Mouse (Mus musculus): ENCODE measurements around the gene Ssbp1. TPM values are rescaled to one million over a fixed set of nuclear protein-coding genes. Genes with fewer than 3 reads are reported as not detected.
A peak's percentile ranks its signal among the peaks of the same experiment; 100 is the strongest.

The Ssbp1 gene
- 237 and 245 TPM in 2 replicates for polyA plus RNA-seq (2016; fragmentation: Nextera tagmentation; extraction: Ambion mirVana)

DNA sequence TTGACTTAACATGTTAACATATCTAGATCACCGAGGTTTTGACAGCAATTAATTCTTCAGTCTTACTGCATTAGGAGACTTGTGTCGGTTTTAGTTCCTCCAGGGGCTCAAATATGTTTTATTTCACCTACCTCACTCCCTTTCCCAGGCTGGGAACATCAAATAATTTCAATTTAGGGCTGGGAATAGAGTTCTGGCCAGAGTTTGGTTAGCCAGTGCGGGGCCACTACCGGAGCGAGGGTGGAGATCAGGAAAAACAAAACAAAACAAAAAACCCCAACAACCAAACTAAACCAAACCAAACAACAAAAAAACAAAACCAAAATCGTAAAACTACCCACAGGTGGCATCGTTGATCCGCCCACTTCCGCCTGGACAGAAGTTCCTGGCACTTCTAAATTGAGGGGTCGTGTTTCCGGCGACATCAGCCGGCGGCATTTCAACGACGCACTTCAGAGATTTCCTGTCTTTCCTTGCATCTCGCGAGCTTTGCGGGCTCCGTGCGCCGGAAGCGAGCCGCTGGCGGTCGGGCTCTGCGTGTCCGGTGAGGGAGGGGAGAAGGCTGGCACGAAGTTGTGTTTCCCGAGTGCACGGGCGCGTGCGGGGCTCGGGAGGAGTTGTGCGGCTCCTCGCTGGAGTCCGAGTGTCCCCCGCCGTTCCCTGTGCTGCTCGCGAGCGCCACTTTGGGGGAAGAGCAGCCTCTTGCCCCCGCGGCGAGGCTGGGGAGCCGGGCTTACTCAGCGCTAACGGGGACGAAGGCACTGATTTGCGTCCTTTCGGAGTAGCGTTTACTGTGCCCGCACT is at the start of gene Ssbp1:
TSS of gene Ssbp1 (plus strand) at position 437 of the 804 bp plus-strand sequence.
- no peaks in the 10 kb centered on the region for H3K27me3 ChIP-seq (ENCODE audit: poor library complexity, severe bottlenecking)
- H3K36me3 ChIP-seq (replicated peaks): peaks cover 32% of the 10 kb centered on the region
- peaks cover 24% of the 10 kb centered on the region for H3K4me1 ChIP-seq
- peak within 1 kb of the TSS; percentile 97 for H3K27ac ChIP-seq
- peak; percentile 94 for DNase-seq (ENCODE audit: extremely low spot score, low spot score)
- no peaks in the 10 kb centered on the region for H3K9me3 ChIP-seq
- under 1% methylated on average over 54 of the region's 54 CpGs for WGBS
- peak within 1 kb of the TSS; percentile 82 for H3K4me3 ChIP-seq

GRCm38 (mm10) chr6:40423013-40423412 is 48.1 kb upstream of the Ssbp1 start:
- no peaks in the 10 kb centered on the region for H3K4me1 ChIP-seq
- H3K4me3 ChIP-seq: no peak overlapping the region
- no peaks in the 10 kb centered on the region for H3K27me3 ChIP-seq (ENCODE audit: poor library complexity, severe bottlenecking)
- H3K36me3 ChIP-seq (replicated peaks): peaks cover 24% of the 10 kb centered on the region
- DNase-seq (ENCODE audit: extremely low spot score, low spot score): no peak
- H3K9me3 ChIP-seq: no peaks in the 10 kb centered on the region
- 92% methylated on average over 1 of the region's 1 CpGs for WGBS
- no peak overlapping the region for H3K27ac ChIP-seq

DNA sequence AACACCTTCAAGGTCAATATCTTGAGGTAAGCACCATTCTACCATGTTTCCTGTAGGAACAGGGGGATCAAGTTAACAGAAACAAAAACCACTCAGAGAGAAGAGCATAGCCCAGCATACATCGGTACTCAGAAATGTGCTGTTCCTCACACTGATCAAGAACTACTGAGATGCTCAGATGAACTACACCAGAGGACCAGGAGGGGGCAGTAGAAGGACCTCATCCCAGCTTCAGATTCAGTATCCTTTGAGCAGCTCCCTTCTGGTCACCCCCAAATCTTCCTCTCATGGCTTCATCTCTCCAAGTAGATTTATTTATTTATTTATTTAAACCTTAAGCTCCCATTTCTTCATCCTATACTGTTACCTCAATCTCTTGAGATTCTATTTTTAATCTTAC is 47.4 kb upstream of the Ssbp1 start:
- Histone ChIP-seq H3K36me3 (replicated peaks) (peaks cover 18% of the 10 kb centered on the region), H3K27ac (no peak overlapping the region), H3K4me3 (no peak overlapping the region), H3K9me3 (no peaks in the 10 kb centered on the region), H3K4me1 (no peaks in the 10 kb centered on the region), H3K27me3 (ENCODE audit: poor library complexity, severe bottlenecking) (no peaks in the 10 kb centered on the region)
- 62% methylated on average over 1 of the region's 1 CpGs for WGBS
- no peak for DNase-seq (ENCODE audit: extremely low spot score, low spot score)

DNA sequence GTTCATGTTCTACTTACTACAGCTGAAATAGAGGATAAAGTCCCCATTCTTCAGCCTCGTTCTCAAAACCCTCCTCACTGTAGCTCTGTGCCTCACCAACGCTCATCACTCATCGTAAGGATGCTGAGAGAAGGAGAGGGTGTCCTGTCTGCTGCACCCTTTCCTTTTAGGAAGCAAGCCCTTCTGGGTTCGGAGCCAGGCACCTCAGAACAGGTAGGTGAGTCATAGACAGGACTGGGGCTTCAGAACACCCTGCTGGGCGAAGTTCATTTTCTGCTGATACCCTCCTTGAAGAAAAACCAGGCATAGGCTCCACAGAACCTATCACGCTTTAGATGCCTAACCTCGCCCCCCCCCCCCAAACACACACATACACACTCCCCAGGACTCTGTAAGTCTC is 43.7 kb upstream of the Ssbp1 start:
- H3K4me3 ChIP-seq: no peak overlapping the region
- peaks cover 2% of the 10 kb centered on the region for H3K36me3 ChIP-seq (replicated peaks)
- H3K27me3 ChIP-seq (ENCODE audit: poor library complexity, severe bottlenecking): no peaks in the 10 kb centered on the region
- no peak for DNase-seq (ENCODE audit: extremely low spot score, low spot score)
- H3K4me1 ChIP-seq: peaks cover 12% of the 10 kb centered on the region
- no peak overlapping the region for H3K27ac ChIP-seq
- H3K9me3 ChIP-seq: no peaks in the 10 kb centered on the region
- 90% methylated on average over 7 of the region's 7 CpGs for WGBS

DNA sequence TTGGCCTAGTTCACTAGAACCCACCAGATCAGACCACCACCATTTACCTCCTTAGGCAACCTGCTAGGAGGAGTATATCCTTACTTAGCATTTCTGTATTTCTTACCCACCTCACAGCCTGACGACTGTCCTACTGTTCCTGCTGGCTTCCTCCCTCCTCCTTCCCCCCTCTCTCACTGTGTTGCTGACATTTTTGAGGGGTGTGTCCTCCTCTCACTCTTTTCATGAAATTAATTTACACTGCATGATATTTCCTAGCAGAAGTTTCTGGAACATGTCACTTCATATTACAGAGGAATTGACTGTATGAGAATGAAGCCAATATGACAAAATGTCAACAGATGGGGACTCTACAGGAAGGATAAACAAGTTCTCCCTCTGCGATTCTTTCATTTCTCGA is 42.5 kb upstream of the Ssbp1 start:
- Histone ChIP-seq H3K4me1 (peaks cover 16% of the 10 kb centered on the region), H3K9me3 (no peaks in the 10 kb centered on the region), H3K4me3 (no peak overlapping the region), H3K27ac (no peak overlapping the region), H3K36me3 (replicated peaks) (no peaks in the 10 kb centered on the region), H3K27me3 (ENCODE audit: poor library complexity, severe bottlenecking) (no peaks in the 10 kb centered on the region)
- WGBS: 78% methylated on average over 3 of the region's 3 CpGs
- no peak for DNase-seq (ENCODE audit: extremely low spot score, low spot score)

GRCm38 (mm10) chr6:40429521-40429931 is 41.6 kb upstream of the Ssbp1 start:
- Histone ChIP-seq H3K4me1 (peaks cover 23% of the 10 kb centered on the region), H3K27me3 (ENCODE audit: poor library complexity, severe bottlenecking) (no peaks in the 10 kb centered on the region)
- 68% methylated on average over 4 of the region's 4 CpGs for WGBS

DNA sequence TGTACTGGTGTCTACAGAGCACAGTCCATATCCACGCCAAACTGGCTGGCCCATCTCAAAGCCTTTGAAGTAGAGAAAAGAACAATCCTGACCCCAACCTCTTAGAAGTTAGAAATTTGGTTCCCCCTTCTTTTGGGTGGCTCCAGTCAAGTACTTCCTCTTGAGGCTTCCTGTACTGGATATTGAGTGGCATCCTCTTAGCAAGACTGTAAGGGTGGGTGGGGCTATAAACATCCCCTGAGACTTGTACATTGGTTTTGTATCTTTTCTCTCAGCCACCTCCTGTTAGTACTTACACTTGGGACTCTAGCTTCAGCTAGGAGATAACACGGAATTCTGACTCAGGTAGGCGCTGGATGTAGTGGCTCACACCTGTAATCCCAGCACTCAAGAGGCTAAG is 40.9 kb upstream of the Ssbp1 start:
- peaks cover 29% of the 10 kb centered on the region for H3K4me1 ChIP-seq
- no peaks in the 10 kb centered on the region for H3K36me3 ChIP-seq (replicated peaks)
- no peak overlapping the region for H3K4me3 ChIP-seq
- no peaks in the 10 kb centered on the region for H3K9me3 ChIP-seq
- 83% methylated on average over 3 of the region's 3 CpGs for WGBS
- no peaks in the 10 kb centered on the region for H3K27me3 ChIP-seq (ENCODE audit: poor library complexity, severe bottlenecking)
- no peak for DNase-seq (ENCODE audit: extremely low spot score, low spot score)
- no peak overlapping the region for H3K27ac ChIP-seq

More at GRCm38 (mm10) chr6:40429521-40429931, 41.6 kb upstream of the Ssbp1 start:
- Histone ChIP-seq H3K36me3 (replicated peaks) (no peaks in the 10 kb centered on the region), H3K27ac (no peak overlapping the region), H3K9me3 (no peaks in the 10 kb centered on the region), H3K4me3 (no peak overlapping the region)
- no peak for DNase-seq (ENCODE audit: extremely low spot score, low spot score)

DNA sequence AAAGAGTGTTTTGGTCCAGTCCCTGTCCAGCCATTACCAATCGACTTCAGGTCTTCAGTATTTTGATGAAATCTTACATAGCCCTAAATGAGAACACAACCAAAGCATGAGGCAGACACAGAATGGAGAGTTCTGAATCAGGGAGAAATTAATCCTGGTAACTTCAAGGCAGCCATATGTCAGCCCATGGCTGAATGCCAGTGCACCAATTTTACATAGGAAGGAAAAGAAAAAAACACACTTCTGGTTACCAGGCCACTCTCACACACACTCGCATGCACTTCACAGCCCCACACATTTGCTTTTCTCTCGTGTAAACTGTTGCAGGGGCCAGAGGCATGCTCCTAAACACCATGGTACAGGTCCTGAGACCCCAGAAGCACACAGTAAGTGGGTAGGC is 40.3 kb upstream of the Ssbp1 start:
- 85% methylated on average over 3 of the region's 3 CpGs for WGBS
- no peak for DNase-seq (ENCODE audit: extremely low spot score, low spot score)
- Histone ChIP-seq H3K27ac (no peak overlapping the region), H3K36me3 (replicated peaks) (no peaks in the 10 kb centered on the region), H3K4me1 (peaks cover 29% of the 10 kb centered on the region), H3K27me3 (ENCODE audit: poor library complexity, severe bottlenecking) (no peaks in the 10 kb centered on the region), H3K9me3 (no peaks in the 10 kb centered on the region), H3K4me3 (no peak overlapping the region)

DNA sequence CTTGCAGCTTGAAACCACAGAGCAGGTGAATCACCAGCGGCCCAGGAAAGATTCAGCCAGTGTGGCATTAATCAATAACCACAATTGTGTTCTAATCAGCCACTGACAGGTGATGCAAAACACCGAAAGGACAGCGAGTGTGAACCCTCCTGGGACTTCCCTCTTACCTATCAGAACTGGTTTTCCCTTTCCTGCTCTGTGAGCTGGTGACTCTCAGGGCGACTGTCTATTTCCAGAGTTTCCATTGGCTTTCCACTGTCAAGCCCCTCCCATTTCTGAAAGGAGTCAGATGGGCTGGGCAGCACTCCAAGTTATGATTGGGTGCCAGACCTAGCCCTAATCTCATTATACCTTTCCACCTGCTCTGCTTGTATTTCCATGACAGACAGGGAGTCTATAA is 39.8 kb upstream of the Ssbp1 start:
- Histone ChIP-seq H3K27ac (no peak overlapping the region), H3K27me3 (ENCODE audit: poor library complexity, severe bottlenecking) (0 out of 2 replicates have a peak, but pooled peaks cover under 1% of the 10 kb centered on the region), H3K36me3 (replicated peaks) (no peaks in the 10 kb centered on the region), H3K4me3 (no peak overlapping the region), H3K4me1 (peaks cover 34% of the 10 kb centered on the region), H3K9me3 (no peaks in the 10 kb centered on the region)
- 67% methylated on average over 4 of the region's 4 CpGs for WGBS
- DNase-seq (ENCODE audit: extremely low spot score, low spot score): no peak

DNA sequence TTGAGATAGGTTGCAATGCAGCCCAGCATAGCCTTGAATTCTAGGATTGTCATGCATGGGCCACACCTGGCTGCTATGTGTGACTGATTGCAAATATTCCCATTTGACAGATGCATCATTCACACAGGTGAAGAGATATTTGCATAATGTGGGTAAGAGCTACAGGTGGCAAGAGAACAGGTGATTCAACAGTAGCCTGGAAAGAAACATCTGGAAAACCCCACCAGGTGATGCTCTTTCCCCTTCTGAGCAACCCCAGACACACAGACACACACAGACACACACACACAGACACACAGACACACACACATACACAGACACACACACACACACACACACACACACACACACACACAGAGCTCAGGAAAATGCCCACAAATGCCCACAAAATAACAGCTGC is 39.3 kb upstream of the Ssbp1 start:
- DNase-seq (ENCODE audit: extremely low spot score, low spot score): no peak
- H3K4me1 ChIP-seq: peaks cover 35% of the 10 kb centered on the region
- no peak overlapping the region for H3K4me3 ChIP-seq
- no peak overlapping the region for H3K27ac ChIP-seq
- H3K27me3 ChIP-seq (ENCODE audit: poor library complexity, severe bottlenecking): peaks cover 5% of the 10 kb centered on the region
- H3K36me3 ChIP-seq (replicated peaks): no peaks in the 10 kb centered on the region
- H3K9me3 ChIP-seq: no peaks in the 10 kb centered on the region

GRCm38 (mm10) chr6:40432346-40433275 is 38.5 kb upstream of the Ssbp1 start:
- H3K4me1 ChIP-seq: peaks cover 35% of the 10 kb centered on the region
- no peak for DNase-seq (ENCODE audit: extremely low spot score, low spot score)

GRCm38 (mm10) chr6:40434697-40435096 is 36.5 kb upstream of the Ssbp1 start:
- Histone ChIP-seq H3K4me3 (peak overlapping the region; percentile 93), H3K27me3 (ENCODE audit: poor library complexity, severe bottlenecking) (peaks cover 24% of the 10 kb centered on the region), H3K4me1 (peaks cover 31% of the 10 kb centered on the region), H3K9me3 (no peaks in the 10 kb centered on the region), H3K27ac (peak overlapping the region; percentile 96), H3K36me3 (replicated peaks) (no peaks in the 10 kb centered on the region)
- 9% methylated on average over 7 of the region's 7 CpGs for WGBS
- DNase-seq (ENCODE audit: extremely low spot score, low spot score): no peak

More at GRCm38 (mm10) chr6:40432346-40433275, 38.5 kb upstream of the Ssbp1 start:
- 94% methylated on average over 17 of the region's 17 CpGs for WGBS
- H3K4me3 ChIP-seq: no peak overlapping the region
- peaks cover 13% of the 10 kb centered on the region for H3K27me3 ChIP-seq (ENCODE audit: poor library complexity, severe bottlenecking)
- H3K9me3 ChIP-seq: no peaks in the 10 kb centered on the region
- no peaks in the 10 kb centered on the region for H3K36me3 ChIP-seq (replicated peaks)
- H3K27ac ChIP-seq: no peak overlapping the region

All from forebrain, embryonic 10.5 days (tissue).